Mouse (Mus musculus) forebrain, embryonic 14.5 days (tissue): Measurements from ENCODE around the gene Fam131a. TPM values are rescaled to one million over a fixed set of nuclear protein-coding genes. Genes with fewer than 3 reads are reported as not detected.

Experiments used
- ATAC-seq: fragments of 200-750 bp; cut with Nextera tagmentation; 2 replicates; pipeline ENCODE4 v1.8.0; 2017; ENCODE audit warnings: mild to moderate bottlenecking, moderate library complexity
- DNase-seq: peaks from one replicate; pipeline ENCODE4 v3.0.0-alpha.2; 2015; ENCODE audit warnings: low spot score
- H3K27ac ChIP-seq: fragments of 300-500 bp; sonication (generic); 2 replicates; pipeline ENCODE4 v1.5.1; 2014; ENCODE audit warnings: low read depth, mild to moderate bottlenecking, control low read depth, low read length, moderate library complexity
- H3K27me3 ChIP-seq: fragments of 300-500 bp; sonication (generic); replicated peaks from 2 replicates; pipeline ENCODE4 v1.6.1; 2014; ENCODE audit warnings: low read length, control low read depth, mixed read lengths; ENCODE audit not compliant: control insufficient read depth, insufficient read depth
- H3K36me3 ChIP-seq: fragments of 300-500 bp; sonication (generic); 2 replicates; pipeline ENCODE4 v1.6.1; 2014; ENCODE audit warnings: low read length, control low read depth; ENCODE audit not compliant: control insufficient read depth, insufficient read depth
- H3K4me1 ChIP-seq: fragments of 300-500 bp; sonication (generic); 2 replicates; pipeline ENCODE4 v1.6.1; 2014; ENCODE audit warnings: antibody characterized with exemption, low read length, control low read depth; ENCODE audit not compliant: control insufficient read depth, insufficient read depth
- H3K4me2 ChIP-seq: fragments of 300-500 bp; sonication (generic); 2 replicates; pipeline ENCODE4 v1.6.1; 2014; ENCODE audit warnings: mild to moderate bottlenecking, control low read depth, low read length
- H3K4me3 ChIP-seq: fragments of 300-500 bp; sonication (generic); 2 replicates; pipeline ENCODE4 v1.5.1; 2014; ENCODE audit warnings: low read depth, low read length, control low read depth
- H3K9ac ChIP-seq: fragments of 300-500 bp; sonication (generic); 2 replicates; pipeline ENCODE4 v1.6.1; 2014; ENCODE audit warnings: mild to moderate bottlenecking, low read length, control low read depth, moderate library complexity
- H3K9me3 ChIP-seq: fragments of 300-500 bp; sonication (generic); replicated peaks from 2 replicates; pipeline ENCODE4 v1.6.1; 2016; ENCODE audit warnings: low read length, control low read depth, mixed read lengths; ENCODE audit not compliant: control insufficient read depth
- WGBS: fragments of 180-500 bp; shearing (Covaris S2); extraction: QIAGEN DNeasy Blood & Tissue Kit; methylation state at CpG from one replicate; pipeline ENCODE4 v1.1.7; 2014; 5-methylcytosine and 5-hydroxymethylcytosine counted together
- polyA plus RNA-seq: library from polyadenylated mRNA; unstranded; fragments of >200 nt; fragmentation: Nextera tagmentation; extraction: Ambion mirVana; gene quantifications from 2 replicates; pipeline ENCODE4 v1.2.1, GENCODE M21; 2014

Gene Fam131a
- polyA plus RNA-seq, 1 experiment from 2014 or later, result 51.5 TPM

DNA sequence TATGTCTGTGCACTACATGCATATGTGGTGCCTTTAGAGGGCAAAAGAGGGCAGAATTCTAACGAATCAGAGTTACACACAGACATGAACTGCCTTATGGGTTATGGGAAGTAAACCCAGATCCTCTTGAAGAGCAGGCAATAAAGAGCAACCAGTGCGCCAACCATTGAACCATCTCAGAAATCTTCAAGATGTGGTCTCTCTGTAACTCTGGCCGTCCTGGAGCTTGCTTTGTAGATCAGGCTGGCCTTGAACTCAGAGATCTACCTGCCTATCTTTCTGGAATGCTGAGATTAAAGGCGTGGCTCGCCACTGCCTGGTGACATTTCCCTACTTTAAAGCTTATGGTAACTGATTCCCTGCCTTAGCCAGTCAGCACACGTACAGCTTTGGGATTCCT, 21.2 kb upstream of the Fam131a start:
- Histone ChIP-seq H3K27ac (no peak overlapping the region), H3K36me3 (peaks cover 22% of the 10 kb centered on the region), H3K4me3 (peak overlapping the region; percentile 92; the same call in 1 of the 2 replicates), H3K9me3 (no peaks in the 10 kb centered on the region), H3K4me1 (peaks cover 9% of the 10 kb centered on the region), H3K27me3 (no peaks in the 10 kb centered on the region), H3K9ac (no peak overlapping the region; the same call in 1 of the 2 replicates), H3K4me2 (peak overlapping the region; percentile 93)
- no peak for DNase-seq
- ATAC-seq, result no peak
- 23% methylated on average over 6 of the region's 6 CpGs for WGBS

DNA sequence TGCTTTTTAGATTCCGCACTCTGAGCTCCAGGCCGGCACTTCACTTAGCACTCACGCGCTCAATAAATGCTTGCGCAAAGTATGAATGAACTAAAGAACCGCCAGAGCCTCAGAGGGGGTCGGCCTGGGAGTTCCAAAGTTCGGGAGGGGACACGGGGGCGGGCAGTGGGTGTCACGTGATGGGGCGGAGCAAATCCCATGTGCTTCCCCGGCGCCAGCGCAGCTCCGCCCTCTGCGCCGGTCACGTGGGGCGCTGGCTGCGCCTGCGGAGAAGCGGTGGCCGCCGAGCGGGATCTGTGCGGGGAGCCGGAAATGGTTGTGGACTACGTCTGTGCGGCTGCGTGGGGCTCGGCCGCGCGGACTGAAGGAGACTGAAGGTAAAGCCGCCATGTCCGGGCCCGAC, 20.5 kb upstream of the Fam131a start:
- peak overlapping the region; percentile 93 for H3K4me2 ChIP-seq
- DNase-seq, result peak; percentile 97

DNA sequence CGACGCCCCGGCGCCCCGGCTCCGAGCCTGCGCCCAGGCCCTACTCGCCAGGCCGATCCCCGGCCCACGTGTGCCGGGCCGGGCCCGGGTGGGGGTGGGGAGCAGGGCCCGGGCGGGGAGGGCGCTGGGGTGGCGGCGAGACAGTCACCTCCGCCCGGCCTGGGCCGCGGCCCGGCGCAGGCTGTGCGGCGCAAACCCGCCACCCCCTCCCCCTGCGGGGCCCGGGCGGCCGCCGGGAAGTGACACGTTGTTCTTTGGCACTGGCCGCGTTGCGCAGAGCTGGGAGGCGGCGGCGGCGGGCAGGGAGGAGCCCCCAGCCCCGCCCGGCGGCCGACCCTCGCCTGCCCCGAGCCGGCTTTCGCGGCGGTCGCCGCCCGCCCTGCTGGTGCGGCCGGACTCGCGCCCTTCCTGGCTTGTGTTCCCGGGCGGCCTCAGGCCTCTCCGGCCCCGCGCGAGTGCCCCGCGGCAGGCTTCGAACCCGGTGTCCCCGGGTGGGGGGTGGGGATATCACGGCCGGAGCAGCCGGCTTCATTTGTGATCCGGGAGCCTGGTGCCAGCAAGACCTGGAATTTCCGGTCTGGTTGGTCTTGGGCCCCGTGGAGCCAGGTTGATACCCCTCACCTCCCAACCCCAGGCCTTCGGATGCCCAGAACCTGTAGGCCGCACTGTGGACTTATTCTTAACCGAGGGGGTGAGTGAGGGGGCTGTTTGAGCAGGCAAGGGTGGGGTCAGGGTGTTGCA, 19.9 kb upstream of the Fam131a start:
- Histone ChIP-seq H3K27me3 (no peaks in the 10 kb centered on the region), H3K4me3 (peak overlapping the region; percentile 92), H3K9me3 (no peaks in the 10 kb centered on the region), H3K27ac (peak overlapping the region; percentile 87), H3K4me1 (peaks cover 9% of the 10 kb centered on the region), H3K9ac (peak overlapping the region; percentile 96), H3K4me2 (peak overlapping the region; percentile 93), H3K36me3 (peaks cover 34% of the 10 kb centered on the region)
- under 1% methylated on average over 40 of the region's 78 CpGs for WGBS
- DNase-seq (no peak), ATAC-seq (peak; percentile 83; the same call in 1 of the 2 replicates)

More for the DNA sequence above, 20.5 kb upstream of the Fam131a start:
- peaks cover 9% of the 10 kb centered on the region for H3K4me1 ChIP-seq
- peaks cover 28% of the 10 kb centered on the region for H3K36me3 ChIP-seq
- H3K27ac ChIP-seq, result peak overlapping the region; percentile 87
- 4% methylated on average over 20 of the region's 38 CpGs for WGBS
- no peaks in the 10 kb centered on the region for H3K27me3 ChIP-seq
- H3K4me3 ChIP-seq, result peak overlapping the region; percentile 92
- peak overlapping the region; percentile 96 for H3K9ac ChIP-seq
- no peaks in the 10 kb centered on the region for H3K9me3 ChIP-seq
- peak; percentile 98 for ATAC-seq

DNA sequence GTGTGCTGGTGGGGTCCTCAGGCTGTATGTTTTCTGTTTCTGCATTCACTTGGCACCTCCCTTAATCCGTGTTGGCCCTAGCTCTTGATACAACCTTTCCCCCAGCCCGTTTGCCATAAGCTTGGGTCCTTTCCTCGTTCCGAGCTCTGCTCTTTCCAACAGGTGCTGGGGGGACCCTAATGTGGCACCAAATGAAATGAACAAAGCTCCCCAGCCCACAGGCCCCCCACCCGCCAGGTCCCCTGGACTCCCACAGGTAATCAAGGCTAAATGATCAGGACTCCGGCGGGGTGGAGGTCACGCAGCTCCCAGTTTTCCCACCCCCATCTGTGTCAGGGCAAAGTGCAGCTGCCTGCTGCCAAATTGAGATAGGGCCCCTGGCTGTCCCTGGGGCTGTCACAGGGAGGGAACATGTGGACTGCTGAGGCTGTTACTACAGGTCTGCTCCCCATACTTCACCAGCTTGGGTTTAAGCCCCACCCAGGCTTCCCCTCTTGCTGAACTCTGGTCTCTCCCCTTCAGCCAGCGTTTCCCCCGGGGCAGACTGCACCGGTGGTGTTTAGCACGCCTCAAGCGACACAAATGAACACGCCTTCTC, 19.2 kb upstream of the Fam131a start:
- DNase-seq (no peak), ATAC-seq (no peak)
- Histone ChIP-seq H3K27ac (peak overlapping the region; percentile 87; the same call in 1 of the 2 replicates), H3K9ac (peak overlapping the region; percentile 96), H3K4me2 (peak overlapping the region; percentile 93), H3K4me1 (peaks cover 9% of the 10 kb centered on the region), H3K27me3 (no peaks in the 10 kb centered on the region), H3K36me3 (peaks cover 41% of the 10 kb centered on the region), H3K9me3 (no peaks in the 10 kb centered on the region), H3K4me3 (peak overlapping the region; percentile 92)
- 10% methylated on average over 14 of the region's 14 CpGs for WGBS

DNA sequence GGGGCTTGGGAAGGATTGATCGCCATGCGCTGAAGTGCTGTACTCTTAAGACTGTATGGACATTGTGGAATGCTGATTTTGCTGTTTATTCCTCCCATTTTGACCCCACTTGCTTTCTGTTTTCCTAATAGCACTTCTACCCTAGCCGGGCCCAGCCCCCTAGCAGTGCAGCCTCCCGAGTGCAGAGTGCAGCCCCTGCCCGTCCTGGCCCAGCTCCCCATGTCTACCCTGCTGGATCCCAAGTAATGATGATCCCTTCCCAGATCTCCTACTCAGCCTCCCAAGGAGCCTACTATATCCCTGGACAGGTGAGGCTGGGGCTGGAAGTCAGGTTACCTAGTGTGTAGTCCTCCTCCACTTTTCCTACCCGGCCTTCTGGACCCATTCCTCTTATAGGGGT, 17.8 kb upstream of the Fam131a start:
- Histone ChIP-seq H3K4me1 (peaks cover 9% of the 10 kb centered on the region), H3K36me3 (peaks cover 55% of the 10 kb centered on the region), H3K27me3 (no peaks in the 10 kb centered on the region), H3K27ac (no peak overlapping the region), H3K9ac (no peak overlapping the region), H3K4me2 (no peak overlapping the region), H3K9me3 (no peaks in the 10 kb centered on the region), H3K4me3 (no peak overlapping the region)
- ATAC-seq, result no peak
- no peak for DNase-seq
- WGBS, result 93% methylated on average over 6 of the region's 6 CpGs

DNA sequence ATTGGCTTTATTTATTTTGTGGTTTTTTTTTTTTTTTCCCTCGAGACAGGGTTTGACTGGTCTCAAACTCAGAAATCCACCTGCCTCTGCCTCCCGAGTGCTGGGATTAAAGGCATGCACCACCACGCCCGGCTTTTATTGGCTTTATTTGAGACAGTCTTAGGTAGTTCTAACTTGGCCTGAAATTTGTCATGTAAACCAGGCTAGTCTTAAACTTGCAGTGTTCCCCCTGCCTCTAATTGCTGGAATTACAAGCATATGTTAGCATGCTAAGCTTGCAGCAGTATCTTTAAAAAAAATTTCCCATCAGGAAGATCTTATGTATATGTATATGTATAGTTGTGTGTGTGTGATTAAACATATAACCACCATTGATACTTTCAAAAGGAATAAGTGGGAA, 16.3 kb upstream of the Fam131a start:
- WGBS, result 85% methylated on average over 4 of the region's 4 CpGs
- no peaks in the 10 kb centered on the region for H3K9me3 ChIP-seq
- H3K4me3 ChIP-seq, result no peak overlapping the region
- peaks cover 70% of the 10 kb centered on the region for H3K36me3 ChIP-seq
- no peak overlapping the region for H3K4me2 ChIP-seq
- DNase-seq (peak; percentile 29), ATAC-seq (no peak)
- no peaks in the 10 kb centered on the region for H3K27me3 ChIP-seq
- no peak overlapping the region for H3K9ac ChIP-seq
- H3K27ac ChIP-seq, result no peak overlapping the region
- H3K4me1 ChIP-seq, result peaks cover 9% of the 10 kb centered on the region

- Histone ChIP-seq H3K27me3 (no peaks in the 10 kb centered on the region), H3K36me3 (peaks cover 76% of the 10 kb centered on the region), H3K9ac (no peak overlapping the region), H3K4me3 (no peak overlapping the region), H3K4me2 (no peak overlapping the region), H3K4me1 (peaks cover 9% of the 10 kb centered on the region), H3K9me3 (no peaks in the 10 kb centered on the region), H3K27ac (no peak overlapping the region)
- DNase-seq (no peak), ATAC-seq (no peak)
- 91% methylated on average over 5 of the region's 5 CpGs for WGBS
These were observed 15.7 kb upstream of the Fam131a start for GRCm38 (mm10) chr16:20677380-20677779.

GRCm38 (mm10) chr16:20677974-20678675, 14.9 kb upstream of the Fam131a start:
- H3K4me2 ChIP-seq, result no peak overlapping the region
- H3K9ac ChIP-seq, result no peak overlapping the region
- H3K27me3 ChIP-seq, result no peaks in the 10 kb centered on the region
- H3K27ac ChIP-seq, result no peak overlapping the region
- H3K9me3 ChIP-seq, result no peaks in the 10 kb centered on the region
- peak; percentile 47 for DNase-seq
- ATAC-seq, result no peak
- 65% methylated on average over 10 of the region's 10 CpGs for WGBS
- H3K36me3 ChIP-seq, result peaks cover 84% of the 10 kb centered on the region
- H3K4me3 ChIP-seq, result no peak overlapping the region
- H3K4me1 ChIP-seq, result peaks cover 9% of the 10 kb centered on the region
